In genomic region chr15:78588900-78589299, GRCm38 (mm10) we compare ENCODE assay signal across 13 mouse cellular contexts. TPM values are rescaled to one million over a fixed set of nuclear protein-coding genes. Genes with fewer than 3 reads are reported as not detected.
DNase-seq lines count a peak whose midpoint lies in the region; ATAC-seq and TF ChIP-seq lines count a peak whose summit lies in the region.
"Had no signal": no experiment of that assay in that cellular context is flagged by ENCODE, and none has a peak within 500 bp of the region (broad histone marks: within the 10 kb centered on the region; RNA-seq: fewer than 3 reads in every experiment).

No protein-coding gene starts in this region.

- DNase-seq in lung, embryonic 14.5 days, result peak; percentile 14
- no peak for DNase-seq in lung, postnatal 10 days
- peak; percentile 86 for DNase-seq in splenic B cell, adult 2 months (ENCODE audit: low read depth, low spot score)
- no peak for DNase-seq in cerebellum, adult 9-11 months
- DNase-seq: adrenal gland, postnatal 36 days; cerebellum, adult 8-10 months; gastrocnemius, adult 2 months; kidney, postnatal 4 days had no signal

- no peak overlapping the region for H3K9ac ChIP-seq in lung, embryonic 14.5 days

- H3K36me3 ChIP-seq in lung, embryonic 14.5 days (ENCODE audit: insufficient read depth), result no peaks in the 10 kb centered on the region
- no peaks in the 10 kb centered on the region for H3K36me3 ChIP-seq in macrophage (ENCODE audit: inconsistent target)
- no peaks in the 10 kb centered on the region for H3K36me3 ChIP-seq in splenic B cell, adult 2 months (ENCODE audit: control insufficient read depth, insufficient read depth, low read length, poor library complexity, severe bottlenecking)
- H3K36me3 ChIP-seq: G1E had no signal

- WGBS in lung, embryonic 14.5 days, result 66% methylated on average over 4 of the region's 4 CpGs
- 0% methylated on average over 4 of the region's 4 CpGs for WGBS in macrophage (ENCODE audit: missing documents)

- ATAC-seq in lung, embryonic 14.5 days (ENCODE audit: insufficient read depth), result no peak
- ATAC-seq in common myeloid progenitor, adult 5-6 weeks (replicated peaks; ENCODE audit: low read depth, poor library complexity, severe bottlenecking), result peak; percentile 74
- ATAC-seq in erythroid progenitor cell, adult 5-6 weeks (replicated peaks; ENCODE audit: low FRiP score, poor library complexity, severe bottlenecking), result no peak

- H3K4me1 ChIP-seq in lung, embryonic 14.5 days (ENCODE audit: insufficient read depth), result no peaks in the 10 kb centered on the region

- no peak overlapping the region for H3K4me2 ChIP-seq in lung, embryonic 14.5 days

- no peaks in the 10 kb centered on the region; the same call in 1 of the 2 replicates for H3K9me3 ChIP-seq in lung, embryonic 14.5 days (ENCODE audit: low read depth, low read length)
- H3K9me3 ChIP-seq: G1E had no signal

- H3K27me3 ChIP-seq in lung, embryonic 14.5 days (ENCODE audit: insufficient read depth, low read length), result no peaks in the 10 kb centered on the region
- H3K27me3 ChIP-seq in splenic B cell, adult 2 months (ENCODE audit: control insufficient read depth, insufficient read depth, low read length, poor library complexity, severe bottlenecking), result no peaks in the 10 kb centered on the region

- TF ChIP-seq CTCF in lung, embryonic 14.5 days (IDR thresholded peaks at IDR 0.05; ENCODE audit: low read depth), result no peak

- no peak overlapping the region for H3K4me3 ChIP-seq in lung, embryonic 14.5 days (ENCODE audit: low read depth, low read length)
- no peak overlapping the region for H3K4me3 ChIP-seq in macrophage (ENCODE audit: inconsistent target)
- H3K4me3 ChIP-seq: gastrocnemius, adult 2 months had no signal

- no peak overlapping the region for H3K27ac ChIP-seq in lung, embryonic 14.5 days (ENCODE audit: low read depth)
- H3K27ac ChIP-seq in macrophage, result peak overlapping the region; percentile 96
- H3K27ac ChIP-seq: gastrocnemius, adult 2 months had no signal

- H3K79me2 ChIP-seq in macrophage (ENCODE audit: inconsistent target), result no peaks in the 10 kb centered on the region

RNA-seq across cellular contexts. Expression of gene Cyth4, which starts 7.9 kb away (rescaled TPM):
- polyA plus RNA-seq in lung, embryonic 14.5 days (2014; fragmentation: Nextera tagmentation; extraction: Ambion mirVana), result 4.2 and 4.9 TPM in 2 replicates
- total RNA-seq in common myeloid progenitor, adult 5-6 weeks (2017), result 36.3 and 48.0 TPM in 2 replicates
- 1,000 to 10,000 TPM in 7 of 26 experiments, 100 to 1,000 TPM in 19; 198 to 1,124 (median 784) TPM for total RNA-seq in macrophage (2018; cell fraction: chromatin; rRNA removed)
- total RNA-seq in macrophage (2018; cell fraction: cytosol; rRNA removed), result 100 to 1,000 TPM; 130 to 274 (median 205) TPM
- 100 to 1,000 TPM; 127 to 775 (median 373) TPM for total RNA-seq in macrophage (2018; cell fraction: nucleus; rRNA removed)
- 240 to 319 TPM (median 275 TPM) in 3 replicates for polyA plus RNA-seq in macrophage (2018)
- 11.2 and 18.4 TPM in 2 replicates for total RNA-seq in erythroid progenitor cell, adult 5-6 weeks (2015; ENCODE audit: low replicate concordance)
- 16.3 and 20.8 TPM in 2 replicates for total RNA-seq in erythroid progenitor cell, adult 5-6 weeks (2017; ENCODE audit: low replicate concordance)

RNA-seq across cellular contexts. Expression of gene Rac2, which starts 16.3 kb away (rescaled TPM):
- polyA plus RNA-seq in lung, embryonic 14.5 days (2014; fragmentation: Nextera tagmentation; extraction: Ambion mirVana), result 12.2 and 16.2 TPM in 2 replicates
- total RNA-seq in common myeloid progenitor, adult 5-6 weeks (2017), result 104 and 252 TPM in 2 replicates
- total RNA-seq in macrophage (2018; cell fraction: chromatin; rRNA removed), result 100 to 1,000 TPM in 15 of 26 experiments, 10 to 100 TPM in 11; 32.8 to 268 (median 126) TPM
- 100 to 1,000 TPM; 202 to 920 (median 428) TPM for total RNA-seq in macrophage (2018; cell fraction: cytosol; rRNA removed)
- total RNA-seq in macrophage (2018; cell fraction: nucleus; rRNA removed), result 100 to 1,000 TPM in 18 of 26 experiments, 10 to 100 TPM in 8; 52.1 to 327 (median 189) TPM
- 169 to 717 TPM (median 258 TPM) in 3 replicates for polyA plus RNA-seq in macrophage (2018)
- total RNA-seq in erythroid progenitor cell, adult 5-6 weeks (2015; ENCODE audit: low replicate concordance), result 126 and 259 TPM in 2 replicates
- 61.6 and 79.4 TPM in 2 replicates for total RNA-seq in erythroid progenitor cell, adult 5-6 weeks (2017; ENCODE audit: low replicate concordance)

RNA-seq across cellular contexts. Expression of gene Sstr3, which starts 44.4 kb away (rescaled TPM):
- 0.08 TPM in 1 of 2 replicates, not detected in the other for polyA plus RNA-seq in lung, embryonic 14.5 days (2014; fragmentation: Nextera tagmentation; extraction: Ambion mirVana)
- total RNA-seq in common myeloid progenitor, adult 5-6 weeks (2017), result not detected in 2 replicates
- not detected for total RNA-seq in macrophage (2018; cell fraction: chromatin; rRNA removed)
- total RNA-seq in macrophage (2018; cell fraction: cytosol; rRNA removed), result not detected
- total RNA-seq in macrophage (2018; cell fraction: nucleus; rRNA removed), result not detected
- not detected in 3 replicates for polyA plus RNA-seq in macrophage (2018)
- total RNA-seq in erythroid progenitor cell, adult 5-6 weeks (2015; ENCODE audit: low replicate concordance), result not detected in 2 replicates
- total RNA-seq in erythroid progenitor cell, adult 5-6 weeks (2017; ENCODE audit: low replicate concordance), result not detected in 2 replicates
- polyA plus RNA-seq: G1E; heart, embryonic 16.5 days had no signal

RNA-seq across cellular contexts. Expression of gene C1qtnf6, which starts 57.7 kb away (rescaled TPM):
- 39.8 and 40.7 TPM in 2 replicates for polyA plus RNA-seq in lung, embryonic 14.5 days (2014; fragmentation: Nextera tagmentation; extraction: Ambion mirVana)
- 0.24 and 0.50 TPM in 2 replicates for total RNA-seq in common myeloid progenitor, adult 5-6 weeks (2017)
- 1 to 10 TPM in 11 of 26 experiments, under 1 TPM in 12, not detected in 3; 0.38 to 6.8 (median 0.99) TPM for total RNA-seq in macrophage (2018; cell fraction: chromatin; rRNA removed)
- total RNA-seq in macrophage (2018; cell fraction: cytosol; rRNA removed), result 1 to 10 TPM; 2.4 to 6.5 (median 4.2) TPM
- total RNA-seq in macrophage (2018; cell fraction: nucleus; rRNA removed), result 1 to 10 TPM; 1.3 to 5.2 (median 2.9) TPM
- 2.9 to 6.5 TPM (median 3.7 TPM) in 3 replicates for polyA plus RNA-seq in macrophage (2018)
- 4.3 TPM in 1 of 2 replicates, not detected in the other for total RNA-seq in erythroid progenitor cell, adult 5-6 weeks (2015; ENCODE audit: low replicate concordance)
- not detected in 2 replicates for total RNA-seq in erythroid progenitor cell, adult 5-6 weeks (2017; ENCODE audit: low replicate concordance)
- polyA plus RNA-seq: G1E had no signal

Comparison
In these comparisons a context has a peak if more than half of its experiments do, and no peak if none do; other contexts are left out.
1. DNase-seq: peak in lung, embryonic 14.5 days (single experiment) and splenic B cell, adult 2 months (single experiment); none in lung, postnatal 10 days (single experiment) and cerebellum, adult 9-11 months (single experiment).